Mouse (Mus musculus) CH12.LX (cell line): Measurements from ENCODE around the gene Rac3. TPM values are rescaled to one million over a fixed set of nuclear protein-coding genes. Genes with fewer than 3 reads are reported as not detected.

ENCODE experiments used
- DNase-seq: peaks from one replicate; pipeline ENCODE4 v3.0.0-alpha.2; 2013; ENCODE audit errors: extremely low read depth
- H3K27ac ChIP-seq: 2 replicates; pipeline ENCODE4 v1.5.1; 2012; ENCODE audit warnings: low read depth, mild to moderate bottlenecking, control low read depth, moderate library complexity; ENCODE audit not compliant: insufficient read depth
- H3K27me3 ChIP-seq: replicated peaks from 2 replicates; pipeline ENCODE3; 2012; ENCODE audit warnings: inconsistent platforms
- H3K36me3 ChIP-seq, 2 experiments: replicated peaks in 1 of 2; 2 replicates each; pipeline versions ENCODE3 to v1.6.1; 2012; ENCODE audit warnings: inconsistent platforms in 1 of 2, low read length in 1 of 2, mild to moderate bottlenecking in 1 of 2, mixed read lengths in 1 of 2, moderate library complexity in 1 of 2; ENCODE audit not compliant: control insufficient read depth in 1 of 2, insufficient read depth in 1 of 2
- H3K4me1 ChIP-seq, 2 experiments: 2 replicates each; pipeline ENCODE4 v1.6.1; 2012; ENCODE audit warnings: inconsistent platforms in 1 of 2, moderate library complexity in 1 of 2; ENCODE audit not compliant: insufficient read depth in 2 of 2, control insufficient read depth in 1 of 2
- H3K4me2 ChIP-seq: 2 replicates; pipeline ENCODE4 v1.6.1; 2012; ENCODE audit warnings: low read depth, mild to moderate bottlenecking, control low read depth; ENCODE audit not compliant: poor library complexity, insufficient read depth, severe bottlenecking
- H3K4me3 ChIP-seq, 3 experiments: fragments of 150-350 bp in 1 of 3; sonication (generic) in 1 of 3; replicated peaks in 1 of 3; 2 replicates each; pipeline versions ENCODE3 to v1.5.1; 2011 to 2012; ENCODE audit warnings: low read depth in 2 of 3, low read length in 2 of 3, mild to moderate bottlenecking in 2 of 3, moderate library complexity in 2 of 3, control low read depth in 1 of 3, improper control_type of control experiment in 1 of 3, inconsistent platforms in 1 of 3, mixed read lengths in 1 of 3; ENCODE audit not compliant: poor library complexity in 1 of 3
- H3K79me2 ChIP-seq: replicated peaks from 2 replicates; pipeline ENCODE4 v1.6.1; 2012; ENCODE audit warnings: mild to moderate bottlenecking, moderate library complexity; ENCODE audit not compliant: control insufficient read depth, poor library complexity, insufficient read depth, severe bottlenecking; ENCODE audit errors: extremely low read depth
- H3K9ac ChIP-seq: 2 replicates; pipeline ENCODE4 v1.6.1; 2012; ENCODE audit warnings: low read depth, mild to moderate bottlenecking, control low read depth, moderate library complexity; ENCODE audit not compliant: insufficient read depth
- H3K9me3 ChIP-seq: replicated peaks from 2 replicates; pipeline ENCODE3; 2012; ENCODE audit warnings: low read length, inconsistent platforms, mixed read lengths
- CHD1 ChIP-seq: IDR thresholded peaks from 2 replicates; pipeline ENCODE4 v1.6.1; 2012; ENCODE audit warnings: low read depth, low read length, improper control_type of control experiment, inconsistent platforms
- CTCF ChIP-seq, 2 experiments: IDR thresholded peaks in 1 of 2; conservative IDR thresholded peaks in 1 of 2; 2 replicates each; pipeline ENCODE4 v1.5.1; 2011 to 2012; ENCODE audit warnings: low read depth in 2 of 2, low read length in 2 of 2, improper control_type of control experiment in 1 of 2, inconsistent platforms in 1 of 2, mild to moderate bottlenecking in 1 of 2, moderate library complexity in 1 of 2
- E2F4 ChIP-seq: IDR thresholded peaks from 2 replicates; pipeline ENCODE4 v1.6.1; 2011; ENCODE audit warnings: low read depth, low read length, improper control_type of control experiment; ENCODE audit not compliant: insufficient replicate concordance
- EP300 ChIP-seq: IDR thresholded peaks from 2 replicates; pipeline ENCODE4 v1.6.1; 2011; ENCODE audit warnings: low read length, improper control_type of control experiment
- ETS1 ChIP-seq: conservative IDR thresholded peaks from 2 replicates; pipeline ENCODE4 v1.6.1; 2012; ENCODE audit warnings: low read depth, mild to moderate bottlenecking, inconsistent platforms, low read length, improper control_type of control experiment, moderate library complexity
- HCFC1 ChIP-seq: IDR thresholded peaks from 2 replicates; pipeline ENCODE4 v1.6.1; 2012; ENCODE audit warnings: low read depth, mild to moderate bottlenecking, inconsistent platforms, low read length, improper control_type of control experiment
- JUN ChIP-seq: IDR thresholded peaks from 2 replicates; pipeline ENCODE4 v1.6.1; 2011; ENCODE audit warnings: low read depth, mild to moderate bottlenecking, low read length, improper control_type of control experiment, moderate library complexity; ENCODE audit not compliant: insufficient read depth
- JUND ChIP-seq: conservative IDR thresholded peaks from 2 replicates; pipeline ENCODE4 v1.6.1; 2011; ENCODE audit warnings: low read depth, low read length, improper control_type of control experiment
- KAT2A ChIP-seq: IDR thresholded peaks from 2 replicates; pipeline ENCODE4 v1.6.1; 2012; ENCODE audit warnings: low read length, improper control_type of control experiment, inconsistent platforms; ENCODE audit not compliant: insufficient replicate concordance
- MAX ChIP-seq: IDR thresholded peaks from 2 replicates; pipeline ENCODE4 v1.6.1; 2011; ENCODE audit warnings: low read length, improper control_type of control experiment
- MXI1 ChIP-seq: IDR thresholded peaks from 2 replicates; pipeline ENCODE4 v1.6.1; 2011; ENCODE audit warnings: mild to moderate bottlenecking, low read depth, low read length, improper control_type of control experiment
- MYC ChIP-seq: IDR thresholded peaks from 2 replicates; pipeline ENCODE4 v1.6.1; 2011; ENCODE audit warnings: low read depth, mild to moderate bottlenecking, improper control_type of control experiment, low read length
- NELFE ChIP-seq: IDR thresholded peaks from 2 replicates; pipeline ENCODE4 v1.6.1; 2011; ENCODE audit warnings: low read depth, low read length, improper control_type of control experiment
- NRF1 ChIP-seq: IDR thresholded peaks from 2 replicates; pipeline ENCODE4 v1.6.1; 2014; ENCODE audit warnings: low read depth, mild to moderate bottlenecking, inconsistent platforms, low read length, improper control_type of control experiment, moderate library complexity
- POLR2A ChIP-seq: IDR thresholded peaks from 2 replicates; pipeline ENCODE4 v1.6.1; 2011; ENCODE audit warnings: low read depth, mild to moderate bottlenecking, improper control_type of control experiment, low read length
- SIN3A ChIP-seq: IDR thresholded peaks from 2 replicates; pipeline ENCODE4 v1.6.1; 2012; ENCODE audit warnings: low read length, improper control_type of control experiment, inconsistent platforms
- SMC3 ChIP-seq: IDR thresholded peaks from 2 replicates; pipeline ENCODE4 v1.6.1; 2011; ENCODE audit warnings: low read depth, low read length, improper control_type of control experiment
- TBP ChIP-seq: conservative IDR thresholded peaks from 2 replicates; pipeline ENCODE4 v1.6.1; 2011; ENCODE audit warnings: low read depth, low read length, improper control_type of control experiment
- TCF12 ChIP-seq: IDR thresholded peaks from 2 replicates; pipeline ENCODE4 v1.6.1; 2014; ENCODE audit warnings: low read depth, mild to moderate bottlenecking, inconsistent platforms, low read length, improper control_type of control experiment
- USF1 ChIP-seq: IDR thresholded peaks from 2 replicates; pipeline ENCODE4 v1.6.1; 2014; ENCODE audit warnings: low read depth, mild to moderate bottlenecking, inconsistent platforms, low read length, improper control_type of control experiment
- USF2 ChIP-seq: conservative IDR thresholded peaks from 2 replicates; pipeline ENCODE4 v1.6.1; 2011; ENCODE audit warnings: low read depth, low read length, improper control_type of control experiment
- ZC3H11A ChIP-seq: IDR thresholded peaks from 2 replicates; pipeline ENCODE4 v1.6.1; 2012; ENCODE audit warnings: low read depth, mild to moderate bottlenecking, inconsistent platforms, low read length, improper control_type of control experiment
- ZMIZ1 ChIP-seq: IDR thresholded peaks from 2 replicates; pipeline ENCODE4 v1.6.1; 2012; ENCODE audit warnings: low read depth, mild to moderate bottlenecking, inconsistent platforms, low read length, improper control_type of control experiment
- dilution Hi-C: fragments of 300-500 bp; cut with MboI; formaldehyde crosslinking; loops from 2 replicates; pipeline ENCODE4 v1.14.3; 2020; ENCODE audit warnings: low sequenced_read_pairs; ENCODE audit not compliant: extremely low pct_unique_long_range_greater_than_20kb, extremely low pct_ligation_motif_present
- in situ Hi-C: fragments of 300-500 bp; cut with MboI; formaldehyde crosslinking; loops from 3 replicates; pipeline ENCODE4 v1.14.3; 2019; ENCODE audit warnings: low sequenced_read_pairs, low pct_ligation_motif_present, low pct_unique_long_range_greater_than_20kb, mixed read lengths
- polyA plus RNA-seq: library from polyadenylated mRNA; unstranded; fragments of >175 nt; gene quantifications from 2 replicates; pipeline ENCODE4 v1.2.1, GENCODE M21; 2012; ENCODE audit warnings: low read depth; ENCODE audit not compliant: insufficient read length
- total RNA-seq, 2 experiments: library from RNA; depleted of rRNA; stranded (reverse); fragments of 300-350 nt in 1 of 2; fragments of >200 nt in 1 of 2; gene quantifications; 2 replicates each; pipeline ENCODE4 v1.2.3; 2012 to 2014

Gene Rac3
- total and polyA plus RNA-seq, 3 experiments = 3.4 to 8.9 (median 5.5) TPM

GRCm38 (mm10) chr11:120723509-120723908 lies 2.2 kb downstream of the Rac3 start:
- peaks cover 8% of the 10 kb centered on the region for H3K27me3 ChIP-seq
- no peak overlapping the region for H3K4me2 ChIP-seq
- H3K27ac ChIP-seq = no peak overlapping the region
- DNase-seq = no peak
- H3K79me2 ChIP-seq = no peaks in the 10 kb centered on the region
- TF ChIP-seq EP300 (no peak), TBP (no peak), MXI1 (no peak), JUN (no peak), HCFC1 (no peak), JUND (no peak), NELFE (no peak)
- dilution Hi-C loops (no loop called here), in situ Hi-C loops (no loop called here)
- no peak overlapping the region for H3K4me3 ChIP-seq
- peaks cover 5% of the 10 kb centered on the region in 2 experiments for H3K4me1 ChIP-seq
- no peak overlapping the region for H3K9ac ChIP-seq
- H3K9me3 ChIP-seq = peaks cover 7% of the 10 kb centered on the region
- peaks cover 46 to 71% of the 10 kb centered on the region in 2 experiments for H3K36me3 ChIP-seq

DNA sequence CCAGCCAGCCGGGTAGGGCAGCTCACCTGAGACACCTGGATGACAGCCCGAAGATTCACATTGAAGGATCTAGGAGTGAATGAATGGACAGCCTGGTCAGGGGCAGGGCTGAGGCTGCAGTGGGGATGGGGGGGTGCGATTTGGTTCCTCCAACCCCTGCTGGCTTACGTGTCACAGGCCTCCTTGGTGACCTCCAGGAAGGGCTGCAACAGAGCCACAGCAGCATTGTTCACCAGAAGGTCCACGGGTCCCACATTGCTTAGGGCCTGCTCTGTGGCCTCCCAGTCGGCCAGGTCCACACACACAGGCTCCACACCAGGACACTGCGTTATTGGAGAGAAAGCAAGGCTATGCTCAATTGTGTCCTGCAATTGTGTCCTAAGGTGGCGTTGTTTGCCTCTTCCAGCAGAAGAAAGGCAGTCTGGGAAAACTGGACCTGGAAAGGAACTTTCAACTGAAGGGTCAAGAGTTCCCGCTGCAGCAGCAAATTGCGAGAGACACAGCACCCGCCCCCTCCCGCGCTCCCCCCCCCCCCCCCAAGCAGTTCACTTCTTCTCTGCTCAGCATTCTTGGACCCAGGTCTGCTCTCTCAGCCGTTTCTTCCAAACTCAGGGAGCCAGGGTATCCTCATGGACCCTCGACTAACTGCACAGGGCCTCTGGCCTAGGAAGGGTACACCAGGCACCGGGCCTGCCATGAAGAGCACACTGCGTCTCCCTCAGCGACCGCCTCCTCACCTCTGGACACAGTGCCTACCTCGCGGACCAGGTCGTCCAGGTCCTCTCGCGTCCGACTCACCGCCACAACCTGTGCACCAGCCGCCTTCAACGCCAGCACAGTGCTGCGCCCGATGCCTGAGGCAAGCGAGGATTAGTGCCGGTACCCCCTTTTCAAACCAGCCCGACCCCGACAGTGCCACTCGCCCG lies 5.2 kb downstream of the Rac3 start:
- no peaks in the 10 kb centered on the region for H3K9me3 ChIP-seq
- H3K79me2 ChIP-seq = no peaks in the 10 kb centered on the region
- H3K9ac ChIP-seq = peak overlapping the region; percentile 34
- peaks cover 19 to 42% of the 10 kb centered on the region in 2 experiments for H3K36me3 ChIP-seq
- peaks cover 8 to 11% of the 10 kb centered on the region in 2 experiments for H3K4me1 ChIP-seq
- H3K4me2 ChIP-seq = peak overlapping the region; percentile 53
- TF ChIP-seq HCFC1 = no peak
- TF ChIP-seq NELFE = no peak
- TF ChIP-seq NRF1 = no peak
- dilution Hi-C loops (no loop called here), in situ Hi-C loops (loop anchor here (5.0 kb wide), 1 partner anchor 41 kb away; no protein-coding TSS in a partner anchor)
- peak overlapping the region; percentile 67 to 93 (median 76) for H3K4me3 ChIP-seq
- no peak for DNase-seq
- H3K27ac ChIP-seq = no peak overlapping the region
- H3K27me3 ChIP-seq = peaks cover 28% of the 10 kb centered on the region

DNA sequence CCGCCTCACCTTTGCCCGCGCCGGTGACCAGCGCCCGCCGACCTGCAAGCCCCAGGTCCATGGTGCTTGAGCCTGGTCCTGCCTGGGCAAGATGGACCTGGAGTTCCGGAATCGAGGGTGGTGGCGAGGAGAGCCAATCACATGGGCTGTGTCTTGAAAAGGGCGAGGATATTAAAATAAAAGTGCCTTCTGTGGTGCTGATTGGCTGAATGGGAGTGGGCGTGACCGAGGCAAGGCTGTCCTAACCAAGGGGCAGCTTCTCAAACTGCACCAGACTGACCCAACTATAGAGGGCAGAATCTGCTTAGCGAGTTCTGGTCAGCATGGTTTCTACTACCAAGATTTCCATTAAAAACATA lies 5.9 kb downstream of the Rac3 start, which contains the start of gene Dcxr:
TSS of gene Dcxr (minus strand) at position 113 of the 359 bp plus-strand sequence.
- Histone ChIP-seq H3K9me3 (no peaks in the 10 kb centered on the region), H3K27me3 (peaks cover 31% of the 10 kb centered on the region), H3K4me2 (peak within 1 kb of the TSS; percentile 53), H3K9ac (peak within 1 kb of the TSS; percentile 34), H3K4me1 (peaks cover 8 to 13% of the 10 kb centered on the region in 2 experiments), H3K36me3 (peaks cover 15 to 36% of the 10 kb centered on the region in 2 experiments), H3K4me3 (peak within 1 kb of the TSS; percentile 67 to 93 (median 76)), H3K27ac (no peak within 1 kb of the TSS), H3K79me2 (no peaks in the 10 kb centered on the region)
- dilution Hi-C loops (no loop called here), in situ Hi-C loops (loop anchor here (5.0 kb wide), 1 partner anchor 40 kb away; no protein-coding TSS in a partner anchor)
- peak; percentile 93 for DNase-seq
- peak; percentile 76 for TF ChIP-seq ZMIZ1
- TF ChIP-seq USF2 = peak; percentile 31
- peak; percentile 54 for TF ChIP-seq SMC3
- no peak for TF ChIP-seq JUND
- TF ChIP-seq MYC = peak; percentile 80
- peak; percentile 77 for TF ChIP-seq TBP
- peak; percentile 41; the same call in 1 of the 2 replicates for TF ChIP-seq HCFC1
- no peak for TF ChIP-seq CHD1
- peak; percentile 85 for TF ChIP-seq POLR2A
- TF ChIP-seq ZC3H11A = no peak
- no peak for TF ChIP-seq KAT2A
- no peak for TF ChIP-seq E2F4
- no peak for TF ChIP-seq ETS1
- TF ChIP-seq USF1 = peak; percentile 53
- peak; percentile 61; the same call in 1 of the 2 replicates for TF ChIP-seq NELFE
- TF ChIP-seq SIN3A = peak; percentile 87; the same call in 1 of the 2 replicates
- TF ChIP-seq CTCF (conservative IDR thresholded peaks at IDR 0.05 in 1 of 2, IDR thresholded peaks at IDR 0.05 in 1 of 2; ENCODE audit: low read depth in 2 of 2, low read length in 2 of 2) = peak in 1 of 2 experiments; percentile 78; a peak in 2 of 4 replicates
- TF ChIP-seq MAX = peak; percentile 75
- TF ChIP-seq TCF12 = peak; percentile 27; the same call in 1 of the 2 replicates
